8 mouse cellular contexts compared by ENCODE assay signal in genomic region chr17:28527184-28528042, GRCm38 (mm10). TPM values are rescaled to one million over a fixed set of nuclear protein-coding genes. Genes with fewer than 3 reads are reported as not detected.
DNase-seq lines count a peak whose midpoint lies in the region; ATAC-seq and TF ChIP-seq lines count a peak whose summit lies in the region.

No protein-coding gene starts in this region.

- ATAC-seq in limb, embryonic 14.5 days (ENCODE audit: low FRiP score, low read depth) = no peak

- H3K4me1 ChIP-seq in limb, embryonic 14.5 days (ENCODE audit: control insufficient read depth, insufficient read depth, low read length) = peaks cover 11% of the 10 kb centered on the region

- peak overlapping the region; percentile 24; the same call in 1 of the 2 replicates for H3K4me2 ChIP-seq in limb, embryonic 14.5 days (replicated peaks; ENCODE audit: low read depth, low read length, severe bottlenecking)

- H3K27ac ChIP-seq in limb, embryonic 14.5 days (replicated peaks; ENCODE audit: low read depth, low read length) = no peak overlapping the region; the same call in 1 of the 2 replicates

- H3K4me3 ChIP-seq in limb, embryonic 14.5 days (replicated peaks; ENCODE audit: low read length) = no peak overlapping the region

- WGBS in limb, embryonic 14.5 days = 35% methylated on average over 12 of the region's 12 CpGs

- no peaks in the 10 kb centered on the region for H3K36me3 ChIP-seq in limb, embryonic 14.5 days (ENCODE audit: control insufficient read depth, insufficient read depth, low read length)

- H3K9me3 ChIP-seq in limb, embryonic 14.5 days (ENCODE audit: control insufficient read depth, low read length) = no peaks in the 10 kb centered on the region

- no peak overlapping the region for H3K9ac ChIP-seq in limb, embryonic 14.5 days (ENCODE audit: low read depth, low read length, severe bottlenecking)

- H3K27me3 ChIP-seq in limb, embryonic 14.5 days (ENCODE audit: control insufficient read depth, insufficient read depth, low read length) = no peaks in the 10 kb centered on the region

- DNase-seq in heart, adult 11 months = peak; percentile 94
- DNase-seq in heart, adult 18-20 months = no peak
- DNase-seq in thymus, postnatal 36 days = peak; percentile 13 to 34
- DNase-seq in thymus, postnatal 4 days = no peak
- DNase-seq in limb, embryonic 14.5 days (ENCODE audit: low spot score) = peak; percentile 36
- peak; percentile 77 for DNase-seq in yolk sac, embryonic 10.5 days (ENCODE audit: low spot score)
- DNase-seq in urinary bladder, postnatal 36 days (ENCODE audit: low spot score in 2 of 2) = no peak
- DNase-seq in right cerebral cortex, adult 18-20 months = no peak

- TF ChIP-seq POLR2A in limb, embryonic 14.5 days (IDR thresholded peaks at IDR 0.05; ENCODE audit: borderline replicate concordance, extremely low read depth, insufficient read depth, insufficient read length) = no peak

RNA-seq across cellular contexts. Expression of gene Armc12, which starts 3.2 kb away (rescaled TPM):
- not detected for total RNA-seq in heart, adult 18-20 months (2021)
- polyA plus RNA-seq in limb, embryonic 14.5 days (2012; rRNA removed) = 0.04 and 0.05 TPM in 2 replicates
- not detected in 2 replicates for polyA plus RNA-seq in limb, embryonic 14.5 days (2014; fragmentation: Nextera tagmentation; extraction: Ambion mirVana)

RNA-seq across cellular contexts. Expression of gene Fkbp5, which starts 10.1 kb away (rescaled TPM):
- total RNA-seq in heart, adult 18-20 months (2021) = 100 to 1,000 TPM in 1 of 2 experiments, 10 to 100 TPM in 1; 65.4 to 103 TPM
- polyA plus RNA-seq in limb, embryonic 14.5 days (2012; rRNA removed) = 21.4 and 23.3 TPM in 2 replicates
- 8.7 and 9.2 TPM in 2 replicates for polyA plus RNA-seq in limb, embryonic 14.5 days (2014; fragmentation: Nextera tagmentation; extraction: Ambion mirVana)

RNA-seq across cellular contexts. Expression of gene Clpsl2, which starts 21.8 kb away (rescaled TPM):
- not detected for total RNA-seq in heart, adult 18-20 months (2021)
- 0.18 TPM in 1 of 2 replicates, not detected in the other for polyA plus RNA-seq in limb, embryonic 14.5 days (2012; rRNA removed)
- polyA plus RNA-seq in limb, embryonic 14.5 days (2014; fragmentation: Nextera tagmentation; extraction: Ambion mirVana) = not detected in 2 replicates

RNA-seq across cellular contexts. Expression of gene Clps, which starts 33.2 kb away (rescaled TPM):
- total RNA-seq in heart, adult 18-20 months (2021) = not detected
- 0.15 and 0.59 TPM in 2 replicates for polyA plus RNA-seq in limb, embryonic 14.5 days (2012; rRNA removed)
- not detected in 2 replicates for polyA plus RNA-seq in limb, embryonic 14.5 days (2014; fragmentation: Nextera tagmentation; extraction: Ambion mirVana)

RNA-seq across cellular contexts. Expression of gene Lhfpl5, which starts 48.0 kb away (rescaled TPM):
- not detected for total RNA-seq in heart, adult 18-20 months (2021)
- 0.05 TPM in 1 of 2 replicates, not detected in the other for polyA plus RNA-seq in limb, embryonic 14.5 days (2012; rRNA removed)
- 0.17 and 0.53 TPM in 2 replicates for polyA plus RNA-seq in limb, embryonic 14.5 days (2014; fragmentation: Nextera tagmentation; extraction: Ambion mirVana)

Comparison
In these comparisons a context has a peak if more than half of its experiments do, and no peak if none do; other contexts are left out.
1. DNase-seq: peak in heart, adult 11 months (single experiment), thymus, postnatal 36 days (2 of 2), limb, embryonic 14.5 days (single experiment) and yolk sac, embryonic 10.5 days (single experiment); none in heart, adult 18-20 months (0 of 2), thymus, postnatal 4 days (single experiment), urinary bladder, postnatal 36 days (0 of 2) and right cerebral cortex, adult 18-20 months (single experiment).